Mouse (Mus musculus) Muller cell, postnatal 12 days (primary cell): Measurements from ENCODE around the gene Syk.

Source experiments
- DNase-seq: peaks from one replicate; pipeline ENCODE4 v3.0.0-alpha.2; 2015; ENCODE audit errors: inconsistent ontology term

Syk gene

DNA sequence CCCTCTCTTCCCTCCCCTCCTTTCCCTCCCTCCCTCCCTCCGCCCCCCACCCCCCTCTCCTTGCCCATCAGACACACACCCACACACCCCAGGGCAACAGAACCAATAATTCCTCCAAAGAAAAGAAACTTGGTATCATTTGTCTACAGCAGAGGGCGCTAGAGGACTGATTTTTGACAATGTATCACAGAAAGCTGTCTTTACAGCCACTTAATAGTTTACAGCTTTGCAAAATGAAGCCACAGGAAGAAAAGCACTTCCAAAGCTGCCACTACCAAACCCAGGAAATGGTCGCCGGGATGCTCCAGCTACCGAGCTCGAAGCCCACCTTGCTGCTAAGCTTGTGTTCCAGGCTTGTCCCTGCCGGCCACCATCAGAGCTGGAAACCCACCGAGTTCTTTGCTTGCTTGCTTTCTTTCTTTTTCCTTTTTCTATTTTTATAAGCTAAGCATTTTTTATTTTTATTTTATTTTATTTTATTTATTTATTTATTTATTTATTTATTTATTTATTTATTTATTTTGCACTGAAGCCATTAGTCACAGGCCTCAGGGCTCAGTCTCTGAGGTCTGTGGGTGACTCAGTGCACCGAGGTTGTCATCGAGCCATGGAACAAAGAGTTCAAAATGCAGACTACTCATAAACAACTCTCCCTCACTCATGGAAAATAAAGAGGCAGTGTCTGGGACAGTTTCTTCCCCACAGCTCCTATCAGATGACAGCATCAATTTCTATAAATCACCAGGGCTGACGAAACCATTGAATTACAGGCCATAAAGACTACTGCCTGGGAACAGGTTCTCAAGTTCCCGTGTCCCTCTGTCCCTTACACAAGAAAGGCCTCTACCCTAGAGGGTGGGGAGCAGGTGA, 68.6 kb downstream of the Syk start:
- DNase-seq, result peak; percentile 77

DNA sequence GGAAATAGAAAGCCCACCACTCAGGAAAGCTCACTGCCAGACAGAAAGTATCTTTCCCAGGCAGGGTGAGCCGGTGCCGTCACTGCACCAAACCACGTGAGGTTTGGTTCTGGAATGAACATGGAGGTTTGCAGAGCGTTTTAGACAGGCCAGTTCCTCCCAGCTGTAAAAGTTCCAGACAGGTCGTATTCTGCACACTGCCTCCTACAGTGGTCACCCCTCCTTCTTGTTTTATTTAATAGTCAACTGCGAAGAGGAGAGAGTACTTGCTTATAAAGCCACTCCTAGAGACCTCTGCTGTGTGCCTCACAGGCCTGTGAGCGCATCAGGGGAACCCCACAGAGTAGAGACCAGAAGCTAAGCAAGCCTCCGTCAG, 69.3 kb downstream of the Syk start:
- DNase-seq, result no peak

DNA sequence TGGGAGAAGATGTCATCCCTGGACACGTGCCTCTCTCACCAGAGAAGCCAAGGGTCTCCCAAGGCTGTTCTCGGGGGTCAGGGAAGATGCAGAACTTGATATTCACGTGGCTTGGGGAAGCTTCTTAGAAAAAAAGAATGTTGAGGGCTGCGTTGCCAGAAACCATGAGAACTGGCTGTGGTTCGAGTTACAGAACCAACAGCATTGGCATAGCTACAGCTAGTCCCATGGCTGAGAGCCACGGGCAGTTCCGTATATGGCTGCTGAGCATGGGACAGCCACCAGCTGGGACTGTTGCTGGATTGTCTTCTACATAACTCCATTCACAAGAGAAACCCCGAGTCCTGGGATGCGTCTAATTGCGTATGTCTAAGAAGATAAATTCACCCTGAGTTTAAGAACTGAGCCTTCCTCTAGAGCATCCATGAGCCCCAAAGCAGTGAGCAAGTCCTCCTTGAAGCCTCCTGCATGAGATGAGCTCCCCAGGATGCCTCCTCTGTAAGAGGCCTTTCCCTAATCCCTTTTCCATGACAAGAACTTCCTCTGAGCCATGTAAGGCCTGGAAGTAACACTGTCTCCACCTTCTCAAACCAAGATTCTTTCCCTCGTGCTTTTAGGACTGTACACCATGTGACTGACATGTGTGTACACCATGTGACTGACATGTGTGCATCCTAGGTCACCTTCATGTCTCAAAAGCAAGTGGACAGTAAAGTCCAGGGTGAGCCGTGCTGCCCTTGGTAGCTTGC, 71.3 kb downstream of the Syk start:
- no peak for DNase-seq

DNA sequence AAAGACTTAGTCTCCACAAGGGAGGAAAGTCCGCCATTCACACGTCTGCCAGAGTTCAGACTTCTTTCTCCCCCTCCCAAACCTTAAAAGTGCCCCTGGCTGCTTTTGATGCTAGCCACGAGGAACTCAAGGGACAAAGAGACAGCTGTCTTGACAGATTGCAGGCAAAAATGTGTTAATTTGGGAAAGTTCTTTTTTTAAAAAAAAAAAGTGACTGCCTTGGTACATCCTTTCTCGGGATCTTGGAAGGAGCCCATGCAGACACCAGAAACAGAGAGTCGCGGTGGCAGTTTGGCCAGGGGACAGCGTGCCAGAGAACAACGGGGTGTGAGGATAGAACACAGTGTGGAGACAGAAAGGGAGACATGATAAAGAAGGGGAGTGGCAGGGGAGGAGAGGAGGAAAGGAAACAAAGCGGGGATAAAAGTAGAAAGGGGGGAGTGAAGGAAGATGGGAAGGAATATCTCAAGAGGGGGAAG, 71.9 kb downstream of the Syk start:
- no peak for DNase-seq

DNA sequence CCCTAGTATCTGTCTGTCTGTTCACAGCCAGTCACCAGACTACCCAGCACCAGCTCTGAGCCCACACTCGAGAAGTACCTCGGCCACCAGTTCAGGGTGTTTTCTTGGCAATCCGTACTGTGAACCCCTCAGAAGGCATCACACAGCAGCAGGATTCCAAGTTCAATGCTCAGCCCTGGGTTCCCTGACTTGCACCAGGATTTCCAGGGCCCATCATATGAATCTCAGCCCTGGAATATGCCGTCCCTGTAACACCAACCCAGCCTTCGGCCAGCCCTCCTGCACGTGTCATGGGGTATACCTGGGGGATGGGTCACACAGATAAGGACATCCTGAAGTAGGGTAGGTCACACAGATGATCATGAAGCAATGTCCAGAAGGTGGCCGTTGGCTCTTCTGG, 75.0 kb downstream of the Syk start:
- no peak for DNase-seq

DNA sequence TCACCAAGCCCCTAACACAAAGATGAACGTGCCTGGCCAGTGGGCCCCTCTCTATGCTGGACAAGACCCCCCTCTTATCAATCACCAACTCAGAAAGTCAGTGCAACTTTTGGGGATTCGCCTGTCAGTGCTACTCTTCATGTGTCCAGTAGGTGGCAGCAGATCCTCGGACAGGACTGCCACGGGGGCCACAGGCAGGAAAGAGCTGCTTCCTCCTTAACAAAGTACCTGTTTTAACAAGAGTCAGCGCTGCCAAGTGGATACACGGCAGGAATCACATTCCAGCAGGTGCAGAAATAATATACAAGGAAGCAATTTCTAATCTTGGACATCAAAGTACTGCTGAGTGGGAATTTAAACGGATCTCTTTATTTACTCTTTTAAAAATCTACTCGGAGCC, 75.5 kb downstream of the Syk start:
- DNase-seq, result peak; percentile 55

DNA sequence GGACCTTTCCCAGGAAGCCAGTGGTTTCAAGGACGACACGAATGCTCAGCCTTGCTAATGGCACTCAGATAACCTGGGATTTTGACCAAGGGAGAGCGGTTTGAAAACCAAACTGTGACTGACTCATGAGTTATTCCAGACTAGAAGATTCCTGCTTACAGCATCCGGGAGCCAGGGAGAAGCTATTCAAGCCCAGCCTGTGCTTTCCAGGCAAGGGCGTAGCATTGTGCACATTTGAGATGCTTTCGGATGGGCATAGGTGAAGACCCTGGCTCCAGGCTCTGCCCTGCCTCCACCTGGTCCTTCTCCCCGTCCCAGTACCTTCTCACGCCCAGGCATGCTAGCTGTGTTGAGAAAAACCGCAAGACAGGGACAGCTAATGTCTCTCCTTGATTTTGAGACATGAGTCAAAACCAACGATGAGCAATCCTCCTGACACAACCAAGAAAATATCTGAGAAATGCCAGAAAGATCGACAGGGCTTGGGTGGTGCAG, 76.2 kb downstream of the Syk start:
- peak; percentile 72 for DNase-seq

DNA sequence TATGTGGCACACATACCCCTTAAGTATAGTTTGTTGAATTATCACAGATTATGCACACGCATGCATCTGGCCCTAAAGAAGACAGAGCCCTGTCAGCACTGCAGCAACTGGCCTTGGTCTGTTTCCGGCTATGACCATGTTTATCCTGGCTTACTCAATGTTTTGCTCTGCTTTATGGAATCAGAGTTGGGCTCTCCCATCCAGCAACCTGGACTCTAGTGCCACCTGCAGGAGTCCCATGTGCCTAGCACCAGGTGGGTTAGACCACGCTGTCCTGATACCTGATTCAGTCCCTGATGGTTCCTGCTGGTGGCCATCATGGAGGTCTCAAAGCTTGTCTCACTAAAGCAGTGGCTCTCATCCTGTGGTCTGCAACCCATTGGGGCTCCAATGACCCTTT, 86.9 kb downstream of the Syk start:
- DNase-seq, result no peak

DNA sequence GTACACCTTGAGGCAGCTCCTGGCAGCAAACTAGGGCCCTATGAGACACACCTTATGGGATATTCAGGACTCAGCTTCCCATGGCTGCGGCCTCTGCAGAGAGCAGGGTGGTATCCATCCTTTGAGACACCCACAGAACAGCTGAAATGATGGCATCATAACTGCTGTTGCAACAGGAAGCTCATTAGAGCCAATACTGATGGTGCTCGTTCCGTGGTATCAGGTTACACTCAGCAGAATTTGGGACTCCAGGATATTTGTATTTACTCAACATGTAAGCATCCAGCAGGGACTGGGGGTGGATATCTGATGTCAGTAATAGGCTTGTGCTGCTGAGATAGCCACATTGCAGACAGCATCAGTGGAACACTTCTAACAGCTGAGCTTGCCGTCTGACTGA, 90.3 kb downstream of the Syk start:
- peak; percentile 37 for DNase-seq

DNA sequence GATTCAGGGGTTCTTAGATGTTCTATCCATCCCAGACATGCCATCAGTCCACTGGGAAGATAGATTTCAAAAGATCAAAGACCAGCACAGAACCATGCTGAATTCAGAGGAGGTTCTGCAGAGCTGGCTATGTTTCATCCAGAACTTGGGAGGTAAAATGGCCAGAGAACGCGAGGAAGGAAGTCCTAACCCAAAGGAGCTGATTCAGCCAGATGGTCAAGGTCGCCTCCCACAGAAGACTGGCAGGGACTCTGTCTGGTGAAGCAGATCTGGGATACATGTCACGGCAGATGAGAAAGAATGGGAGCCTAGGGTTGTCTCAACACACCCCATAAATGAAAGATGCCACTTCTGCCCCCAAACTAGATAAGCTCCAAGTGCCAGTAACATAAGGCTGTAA, 90.9 kb downstream of the Syk start:
- no peak for DNase-seq

DNA sequence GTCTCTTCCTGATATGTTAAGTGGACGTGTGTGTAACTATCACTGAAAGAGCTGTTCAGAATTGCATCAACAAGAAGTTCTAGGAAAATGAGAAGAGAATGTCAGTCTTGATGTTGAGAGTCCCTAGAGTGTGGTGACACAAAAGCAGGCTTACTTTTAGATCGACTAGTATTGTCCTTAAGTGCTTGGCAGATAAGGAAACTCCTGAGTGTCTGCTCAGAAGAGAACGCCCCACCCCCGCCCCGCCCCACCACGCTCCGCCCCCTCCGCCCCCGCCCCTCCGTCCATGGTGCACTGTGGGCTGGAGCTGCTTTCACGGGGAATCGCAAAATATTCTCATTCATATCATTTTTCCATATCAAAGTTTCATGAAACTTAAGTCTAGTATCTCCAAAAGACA, 91.9 kb downstream of the Syk start:
- no peak for DNase-seq

DNA sequence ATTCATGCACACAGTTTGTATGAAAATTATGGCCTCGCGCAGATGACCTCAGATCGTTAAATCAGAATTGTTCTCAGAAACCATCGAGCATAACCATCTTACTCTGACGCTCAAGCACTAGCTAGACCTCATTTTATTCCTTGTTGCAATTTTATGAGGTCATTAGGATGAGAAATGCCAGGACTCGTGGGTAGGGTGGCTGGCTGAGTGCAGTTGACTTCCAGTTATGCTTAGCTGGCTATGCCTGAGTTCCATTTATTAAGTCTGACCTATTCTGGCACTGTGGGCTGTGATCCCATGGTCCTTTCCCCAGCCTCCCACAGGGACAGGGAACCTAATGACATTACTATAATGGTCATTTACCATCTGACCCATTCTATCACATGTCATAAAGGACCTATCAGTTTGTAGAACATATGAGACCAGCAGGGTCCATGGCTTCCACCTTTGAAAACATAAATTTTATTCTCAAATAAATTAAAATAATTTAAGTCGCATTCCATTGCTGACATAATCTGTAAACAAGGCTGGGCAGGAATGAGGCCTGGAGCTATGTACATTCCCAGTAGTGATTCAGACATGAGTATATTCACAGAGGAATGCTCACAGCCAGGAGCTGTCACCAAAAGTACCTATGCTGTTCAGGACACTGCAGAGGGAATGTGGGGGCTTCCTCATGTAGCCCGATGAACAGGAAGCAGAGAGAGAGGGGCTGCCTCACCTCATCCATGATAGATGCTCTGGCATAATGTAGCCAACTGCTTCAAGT, 92.7 kb downstream of the Syk start:
- peak; percentile 55 for DNase-seq

DNA sequence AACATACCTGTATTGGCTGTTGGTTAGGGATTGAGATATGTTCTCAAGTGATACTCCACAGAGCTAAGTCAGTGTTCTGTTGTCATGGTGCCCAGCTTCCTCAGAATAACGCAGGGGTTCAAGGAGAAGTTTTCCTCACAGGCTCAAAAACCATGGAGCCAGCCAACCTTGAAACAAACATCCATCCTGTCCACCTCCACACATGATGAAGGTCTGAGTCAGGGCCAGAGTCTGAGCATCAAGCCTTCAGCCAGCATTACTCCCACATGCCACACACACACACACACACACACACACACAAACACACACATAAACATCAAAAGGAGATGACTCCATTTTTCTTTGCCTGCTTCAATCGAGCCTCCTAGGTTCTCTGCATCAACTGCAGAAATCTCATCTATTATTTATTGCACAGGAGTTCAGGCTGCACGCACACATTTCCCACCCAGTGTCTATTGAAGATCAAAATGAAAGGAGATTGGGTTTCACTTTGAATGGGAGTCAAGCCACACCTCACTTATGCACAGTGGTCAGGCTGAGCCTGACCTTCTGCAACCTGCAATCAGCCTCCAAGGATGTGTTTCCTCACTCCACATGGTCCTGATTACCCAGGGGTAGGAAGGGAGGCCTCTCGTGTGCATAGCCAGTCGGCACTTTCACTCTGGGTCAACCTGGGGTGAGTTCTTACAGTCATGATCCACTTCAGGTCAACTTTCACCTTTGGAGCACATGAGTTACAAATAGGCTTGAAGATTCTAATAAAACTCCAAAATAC, 93.9 kb downstream of the Syk start:
- DNase-seq, result no peak

DNA sequence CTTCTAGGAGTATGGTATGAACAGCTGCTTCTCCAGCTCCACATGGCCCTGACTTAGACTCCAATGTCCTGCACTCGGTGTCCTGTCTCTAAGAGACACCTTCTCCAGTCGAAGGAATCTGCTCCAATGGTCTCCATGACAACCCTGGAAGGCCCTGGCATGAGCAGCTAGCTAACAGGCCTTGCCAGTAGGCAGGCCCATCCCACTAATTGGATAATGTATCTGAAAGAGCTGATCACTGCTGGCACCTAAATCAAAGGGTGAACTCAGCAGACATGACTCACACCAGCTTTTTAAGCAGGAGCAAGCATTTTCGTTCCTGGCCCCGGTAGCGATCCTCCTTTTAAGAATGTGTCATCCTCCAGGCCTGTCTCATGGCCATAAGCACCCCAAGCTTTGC, 96.9 kb downstream of the Syk start:
- peak; percentile 86 for DNase-seq

DNA sequence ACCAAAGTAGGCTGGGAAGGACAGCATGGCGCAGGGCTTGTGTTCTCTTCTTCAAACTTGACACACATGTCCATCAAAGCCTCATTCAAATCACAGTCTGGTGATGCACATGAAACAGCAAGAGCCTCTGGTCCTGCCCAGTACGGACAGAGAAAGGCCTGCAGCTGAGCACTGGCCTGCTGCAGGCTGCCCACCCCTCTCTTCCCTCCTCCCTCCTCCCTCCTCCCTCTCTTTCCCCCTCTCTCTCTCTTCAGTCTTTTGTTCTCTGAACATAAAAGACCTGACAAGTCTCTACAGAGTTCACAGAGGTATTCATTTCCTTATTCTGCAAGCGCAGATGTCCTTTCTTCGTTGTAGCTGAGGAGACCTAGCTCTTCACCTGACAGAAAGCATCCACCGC, 99.1 kb downstream of the Syk start:
- no peak for DNase-seq

DNA sequence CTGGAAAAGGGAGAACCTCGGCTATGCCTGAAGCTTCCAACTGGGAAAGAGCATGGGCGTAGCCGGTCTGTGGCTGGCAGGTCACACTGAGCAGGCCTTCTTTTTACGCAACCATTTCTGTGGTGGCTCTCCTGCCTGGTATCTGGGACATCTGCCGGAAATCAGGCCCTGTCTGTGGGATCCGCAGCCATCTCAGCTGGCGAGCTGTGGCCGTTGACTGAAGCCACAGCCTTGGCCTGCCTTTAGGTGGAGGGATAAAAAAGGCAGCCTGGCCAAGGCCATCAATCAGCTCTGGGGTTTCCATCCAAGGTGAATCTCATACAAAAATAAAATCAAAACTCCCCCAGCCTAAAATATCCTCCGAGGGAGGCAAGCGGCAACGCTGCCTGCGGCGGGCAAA, 107.5 kb downstream of the Syk start:
- no peak for DNase-seq

DNA sequence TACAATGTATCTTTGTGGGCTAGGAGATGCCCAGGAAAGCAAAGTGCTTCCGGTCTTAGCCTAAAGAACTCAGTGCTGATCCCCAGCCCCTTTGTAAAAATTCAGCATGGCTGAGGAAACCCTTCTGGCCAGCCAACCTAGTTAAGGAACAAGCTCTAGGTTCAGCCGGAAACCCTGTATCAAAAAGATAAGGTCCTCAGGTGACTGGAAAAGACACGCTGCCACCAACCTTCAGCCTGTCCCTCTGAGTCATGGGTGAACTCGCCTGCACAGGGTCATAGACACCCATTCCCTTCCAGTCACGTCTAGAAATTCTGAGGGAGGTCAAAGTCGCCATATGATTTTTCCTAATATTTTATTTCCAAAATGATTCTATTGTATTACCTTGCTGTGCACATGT, 109.3 kb downstream of the Syk start:
- DNase-seq, result no peak

DNA sequence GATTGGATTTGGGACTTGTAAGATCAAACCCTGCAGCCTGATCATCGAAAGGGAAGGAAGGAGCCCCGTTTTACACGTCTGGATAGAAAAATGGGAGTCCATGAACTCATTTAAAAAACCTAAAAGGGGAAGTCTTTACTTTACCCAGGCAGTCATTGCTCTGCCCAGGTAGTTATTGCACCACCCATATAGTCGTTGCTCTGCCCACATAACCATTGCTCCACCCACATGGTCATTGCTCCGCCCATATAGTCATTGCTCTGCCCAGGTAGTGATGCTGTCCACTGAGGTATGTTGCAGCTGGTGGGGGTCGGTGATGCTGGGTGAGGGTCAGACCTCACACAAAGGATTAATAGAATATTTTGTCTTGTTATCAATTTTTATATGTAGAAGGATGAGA, 111.9 kb downstream of the Syk start:
- no peak for DNase-seq
